Mouse (Mus musculus) left cerebral cortex, adult 2 months (tissue): Measurements from ENCODE around the gene Gm21721. TPM values are rescaled to one million over a fixed set of nuclear protein-coding genes. Genes with fewer than 3 reads are reported as not detected.
"Not testable (repeated sequence)": the region's sequence is repeated elsewhere in the genome, so short reads cannot be mapped to it uniquely, and the experiment has no call there.

ENCODE experiments used
- DNase-seq, 2 experiments: peaks; one replicate each; pipeline ENCODE4 v3.0.0; 2021 to 2022; ENCODE audit warnings: low spot score in 2 of 2, mixed read lengths in 1 of 2; ENCODE audit errors: extremely low spot score in 1 of 2
- H3K27ac ChIP-seq: fragments of 200-600 bp; 2 replicates; pipeline ENCODE4 v1.8.1; 2022
- H3K4me3 ChIP-seq: fragments of 200-600 bp; 2 replicates; pipeline ENCODE4 v1.8.1; 2022
- intact Hi-C: fragments of 180-260 bp; cut with DNase I; formaldehyde crosslinking; loops from one replicate; pipeline ENCODE4 v1.15.1; 2025
- long read RNA-seq, 2 experiments: library from polyadenylated mRNA; stranded (forward); transcript quantifications; one replicate each; pipeline ENCODE4 v2.0.0; 2021; ENCODE audit warnings: borderline mapping rate in 2 of 2
- total RNA-seq, 2 experiments: library from RNA; stranded (reverse); gene quantifications; 2 replicates each; pipeline ENCODE4 v1.2.3; 2021

The Gm21721 gene
- total RNA-seq = not detected
- long read RNA-seq, experiment 1 = 0 reads
- long read RNA-seq, experiment 2 = 0 reads

DNA sequence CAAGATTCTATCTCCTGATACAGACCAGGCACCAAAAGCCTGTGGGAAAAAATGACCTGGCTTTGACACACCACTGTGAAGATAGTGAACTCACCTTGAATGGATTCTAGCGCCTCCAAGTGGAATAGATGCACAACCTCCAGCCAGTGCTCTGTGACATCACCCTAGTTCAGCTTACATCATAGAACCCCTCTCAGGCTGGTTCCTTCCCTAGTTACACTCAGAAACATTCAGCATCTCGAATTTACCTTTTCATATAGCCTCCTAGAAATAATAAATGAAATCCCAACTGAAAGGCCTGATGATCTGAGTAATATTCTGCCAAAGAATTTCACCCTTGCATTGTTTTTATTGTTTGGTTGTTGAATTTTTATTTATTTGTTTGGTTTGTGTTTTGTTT is at the start of gene Gm21721:
Gene Gm21721 (minus strand): TSS at position 101 of the 400 bp plus-strand sequence.
- intact Hi-C loops, H3K27ac ChIP-seq, DNase-seq, H3K4me3 ChIP-seq: not testable (repeated sequence)

Other genes with a start within 250 kb of the Gm21721 start
- gene Gm21292, start 68.3 kb downstream of the Gm21721 start, total RNA-seq = not detected
- gene Gm21812, start 145.0 kb upstream of the Gm21721 start, total RNA-seq = not detected
- gene Gm21874, start 214.0 kb upstream of the Gm21721 start, total RNA-seq = not detected